Mouse (Mus musculus) neutrophil, adult 65 days (primary cell): ENCODE data around the gene Tmem87b. TPM values are rescaled to one million over a fixed set of nuclear protein-coding genes. Genes with fewer than 3 reads are reported as not detected.

Source experiments
- total RNA-seq: library from RNA; stranded (reverse); gene quantifications from 2 replicates; pipeline ENCODE4 v1.2.4, GENCODE M21; 2023

Tmem87b gene
- total RNA-seq: 23.0 and 37.7 TPM in 2 replicates

GRCm38 (mm10) chr2:128817786-128818681 is at the start of gene Tmem87b:
TSS of gene Tmem87b (plus strand) at chr2:128818118.

GRCm38 (mm10) chr2:128862636-128863035 is 44.7 kb downstream of the Tmem87b start, which contains the start of gene Fbln7:
TSS of gene Fbln7 (plus strand) at chr2:128862981.

Other genes with a start within 250 kb of the Tmem87b start
- not detected in 2 replicates for gene Spdye4c, start 226.9 kb upstream of the Tmem87b start, total RNA-seq
- 51.3 and 65.9 TPM in 2 replicates for gene Anapc1, start 130.7 kb upstream of the Tmem87b start, total RNA-seq
- gene Mertk, start 119.2 kb upstream of the Tmem87b start, total RNA-seq: 0.18 TPM in 1 of 2 replicates, not detected in the other
- not detected in 2 replicates for gene Fbln7, start 44.9 kb downstream of the Tmem87b start, total RNA-seq
- gene Zc3h8, start 126.0 kb downstream of the Tmem87b start, total RNA-seq: 0.79 and 1.2 TPM in 2 replicates
- 1.8 and 2.4 TPM in 2 replicates for gene Zc3h6, start 149.3 kb downstream of the Tmem87b start, total RNA-seq
- gene Gm10762, start 149.6 kb downstream of the Tmem87b start, total RNA-seq: 1.4 and 1.7 TPM in 2 replicates
- not detected in 2 replicates for gene Vinac1, start 230.1 kb downstream of the Tmem87b start, total RNA-seq
- 1.6 and 1.9 TPM in 2 replicates for gene Ttl, start 247.8 kb downstream of the Tmem87b start, total RNA-seq